Mouse (Mus musculus) heart, adult 8-10 months (tissue): Measurements from ENCODE around the gene Ubp1. TPM values are rescaled to one million over a fixed set of nuclear protein-coding genes. Genes with fewer than 3 reads are reported as not detected.
"Not testable (repeated sequence)": the region's sequence is repeated elsewhere in the genome, so short reads cannot be mapped to it uniquely, and the experiment has no call there.

Experiments used
- DNase-seq: peaks from one replicate; pipeline ENCODE4 v3.0.0; 2022; ENCODE audit warnings: low spot score
- total RNA-seq, 4 experiments: library from RNA; stranded (reverse); gene quantifications; 2 replicates each; pipeline ENCODE4 v1.2.4; 2022

The Ubp1 gene
- total RNA-seq = 10 to 100 TPM; 20.7 to 25.6 (median 24.0) TPM

GRCm38 (mm10) chr9:113930534-113931374 lies at the start of gene Ubp1:
Ubp1 (plus strand) TSS chr9:113930934.
- DNase-seq = peak; percentile 97

GRCm38 (mm10) chr9:113894903-113895302 lies 35.8 kb upstream of the Ubp1 start:
- no peak for DNase-seq

DNA sequence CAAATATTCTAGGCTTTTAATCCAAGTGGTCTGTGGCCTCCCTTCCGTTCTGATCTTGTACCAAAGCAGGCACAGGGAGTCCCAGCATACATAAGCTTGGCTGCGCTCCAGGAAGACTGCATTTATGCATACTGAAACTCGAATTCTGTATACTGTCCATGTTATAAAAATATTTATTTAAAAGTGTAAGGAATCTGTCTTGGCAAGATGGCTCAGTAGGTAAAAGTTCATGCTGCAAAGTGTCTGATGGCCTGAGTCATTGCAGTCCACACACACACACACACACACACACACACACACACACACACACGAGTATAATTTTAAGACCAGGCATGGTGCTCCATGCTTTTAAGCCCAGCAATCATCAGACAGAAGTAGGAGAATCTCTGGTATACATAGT lies 27.6 kb upstream of the Ubp1 start:
- no peak for DNase-seq

GRCm38 (mm10) chr9:113904315-113904714 lies 26.4 kb upstream of the Ubp1 start:
- DNase-seq = not testable (repeated sequence)

DNA sequence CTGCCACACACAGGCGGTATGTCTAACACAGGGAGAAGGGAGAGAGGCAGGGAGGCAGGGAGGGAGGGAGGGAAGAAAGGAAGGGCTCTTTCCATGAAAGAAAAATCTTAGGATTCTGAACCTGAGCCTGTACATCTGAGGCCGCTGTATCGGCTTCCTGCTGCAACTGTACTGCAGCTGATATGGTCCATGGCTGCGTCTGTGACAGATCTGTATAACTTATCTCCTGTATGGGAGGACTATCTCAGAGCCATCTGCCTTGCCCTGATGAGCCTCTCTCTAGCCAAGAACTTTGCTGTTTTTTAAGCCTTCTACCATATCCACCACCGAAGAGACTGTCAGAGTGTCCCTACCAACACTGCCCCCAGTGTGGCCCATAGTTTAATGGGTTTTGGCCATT lies 14.9 kb upstream of the Ubp1 start:
- no peak for DNase-seq

GRCm38 (mm10) chr9:113922677-113923076 lies 8.1 kb upstream of the Ubp1 start:
- DNase-seq = no peak

DNA sequence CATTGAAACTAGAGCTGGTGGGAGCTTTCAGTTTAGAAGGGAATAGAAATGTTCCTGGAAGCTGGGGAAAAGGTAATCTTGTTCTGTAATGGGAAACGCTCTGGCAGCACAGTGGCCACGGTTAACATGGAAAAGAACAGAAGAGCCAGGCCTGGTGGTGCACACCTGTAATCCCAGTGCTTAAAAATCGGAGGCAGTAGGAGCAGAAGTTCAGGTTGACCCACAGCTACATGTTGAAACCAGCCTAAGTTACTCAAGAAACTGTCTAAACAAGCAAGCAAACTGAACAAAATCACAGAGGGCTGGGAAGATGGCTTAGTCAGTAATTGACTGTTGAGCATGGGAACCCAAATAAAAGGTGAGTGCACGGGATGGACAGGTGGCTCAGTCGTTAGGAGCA lies 5.9 kb upstream of the Ubp1 start:
- no peak for DNase-seq

DNA sequence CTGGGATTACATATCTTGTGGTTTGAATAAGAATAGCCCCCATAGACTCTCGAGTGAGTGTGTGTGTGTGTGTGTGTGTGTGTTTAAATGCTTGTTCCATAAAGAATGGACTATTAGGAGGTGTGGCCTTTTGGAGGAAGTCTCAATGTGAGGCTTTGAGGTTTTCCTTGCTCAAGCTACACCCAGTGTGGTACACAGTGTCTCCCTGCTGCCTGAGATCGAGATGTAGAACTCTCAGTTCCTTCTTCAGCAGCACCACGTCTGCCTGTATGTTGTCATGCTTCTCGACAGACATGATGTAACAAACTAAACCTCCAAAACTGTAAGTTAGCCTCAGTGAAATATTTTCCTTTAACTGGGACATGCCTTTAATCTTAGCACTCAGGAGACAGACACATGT lies 2.1 kb upstream of the Ubp1 start:
- peak; percentile 23 for DNase-seq

DNA sequence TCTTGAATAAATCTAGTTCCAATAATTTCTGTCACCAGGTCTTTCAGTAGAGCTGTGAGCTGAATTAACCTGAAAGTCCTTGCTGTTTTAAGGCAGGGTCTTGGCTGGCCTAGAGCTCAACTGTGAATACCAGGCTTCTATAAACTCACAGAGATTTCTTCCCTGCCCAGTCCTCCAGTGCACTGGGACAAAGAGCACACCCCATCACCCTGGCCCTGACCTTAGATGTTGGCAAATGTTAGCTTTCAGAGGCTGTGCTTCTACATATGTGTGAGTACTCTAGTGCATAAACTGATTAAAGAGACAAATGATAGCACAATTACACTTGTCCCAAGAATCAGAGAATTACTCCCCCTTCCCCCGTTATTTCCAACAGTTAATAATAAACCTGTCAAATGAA lies 1.1 kb upstream of the Ubp1 start:
- no peak for DNase-seq

- DNase-seq = peak; percentile 5
Measured at GRCm38 (mm10) chr9:113931375-113932099, 803 bp downstream of the Ubp1 start.

GRCm38 (mm10) chr9:113932100-113932470 lies 1.4 kb downstream of the Ubp1 start:
- DNase-seq = peak; percentile 17

DNA sequence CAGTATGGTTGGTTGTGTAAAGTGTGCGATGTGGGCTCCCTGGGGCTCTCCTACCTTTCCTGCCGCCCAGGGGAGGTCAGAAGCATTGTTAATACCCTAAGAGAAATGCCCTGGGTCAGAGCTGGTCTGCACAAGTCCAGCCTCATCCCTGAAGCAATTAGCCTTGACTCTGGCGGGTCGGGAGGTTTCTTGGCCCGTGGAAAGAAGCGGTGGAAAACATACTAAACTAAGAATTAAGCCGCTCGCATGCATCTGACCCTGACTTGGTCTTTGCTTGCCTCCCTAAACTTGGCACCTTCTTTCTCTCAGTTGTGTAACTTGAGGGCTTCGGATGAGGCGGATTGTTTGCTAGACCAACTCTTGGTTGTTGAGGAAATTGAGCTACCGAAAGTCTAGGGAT lies 1.8 kb downstream of the Ubp1 start:
- DNase-seq = peak; percentile 8

DNA sequence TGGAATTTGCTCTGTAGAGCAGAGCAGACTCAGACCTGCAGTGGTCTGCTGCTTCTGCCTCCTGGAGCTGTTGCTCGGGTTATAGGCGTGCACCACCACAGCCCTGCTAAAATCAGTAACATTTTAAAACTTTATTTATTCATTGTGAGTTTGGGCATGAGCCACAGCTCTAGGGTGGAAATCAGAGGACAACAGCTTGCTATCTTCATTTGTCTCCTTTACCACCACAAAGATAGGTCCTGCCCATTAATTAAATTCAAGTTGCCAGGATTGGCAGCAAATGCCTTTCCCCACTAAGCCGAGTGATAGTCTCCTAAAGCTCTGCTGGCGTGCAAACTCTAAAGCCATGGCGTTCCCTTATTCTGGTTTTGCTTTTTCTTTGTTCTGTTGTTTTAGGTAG lies 4.9 kb downstream of the Ubp1 start:
- no peak for DNase-seq

DNA sequence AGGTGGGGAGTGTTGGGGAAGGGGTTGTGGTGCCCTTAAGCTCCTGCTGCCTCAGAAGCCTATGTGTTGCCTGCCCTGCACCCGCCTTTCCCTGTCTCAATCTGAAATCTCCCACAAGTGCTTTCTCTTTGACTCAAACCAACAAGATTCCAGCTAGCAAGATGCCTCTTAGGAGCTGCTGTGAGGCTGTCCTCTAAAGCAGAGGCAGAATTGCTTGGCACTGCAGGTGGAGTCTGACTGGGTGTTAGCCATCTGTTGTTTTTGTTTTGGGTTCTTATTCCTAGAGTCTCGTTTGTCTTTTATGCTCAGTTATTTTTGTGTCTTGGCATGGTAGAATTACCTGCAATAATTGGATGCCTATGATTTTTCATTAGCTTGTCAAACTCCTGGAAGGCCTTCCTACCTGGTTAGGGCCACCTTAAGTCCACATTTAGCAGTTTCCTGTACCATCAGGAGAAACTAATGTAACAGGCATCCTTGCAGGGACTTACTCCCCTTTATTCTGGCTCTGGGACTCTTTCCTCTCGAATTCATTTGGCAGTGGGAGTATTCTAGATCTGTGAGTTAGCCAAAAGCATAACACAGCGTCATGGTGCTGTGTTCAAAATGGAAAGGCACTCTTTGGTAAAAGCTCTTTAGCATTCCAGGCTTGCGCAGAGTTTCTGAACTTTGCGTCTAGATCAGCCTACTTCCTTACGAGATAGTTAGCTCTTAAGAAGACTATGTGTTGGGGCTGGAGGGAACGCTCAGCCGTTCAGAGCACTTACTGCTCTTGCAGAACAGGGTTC lies 8.5 kb downstream of the Ubp1 start:
- DNase-seq = no peak

- DNase-seq = no peak
Measured at GRCm38 (mm10) chr9:113941103-113941805, 10.5 kb downstream of the Ubp1 start.

GRCm38 (mm10) chr9:113943372-113943771 lies 12.6 kb downstream of the Ubp1 start:
- DNase-seq = no peak

DNA sequence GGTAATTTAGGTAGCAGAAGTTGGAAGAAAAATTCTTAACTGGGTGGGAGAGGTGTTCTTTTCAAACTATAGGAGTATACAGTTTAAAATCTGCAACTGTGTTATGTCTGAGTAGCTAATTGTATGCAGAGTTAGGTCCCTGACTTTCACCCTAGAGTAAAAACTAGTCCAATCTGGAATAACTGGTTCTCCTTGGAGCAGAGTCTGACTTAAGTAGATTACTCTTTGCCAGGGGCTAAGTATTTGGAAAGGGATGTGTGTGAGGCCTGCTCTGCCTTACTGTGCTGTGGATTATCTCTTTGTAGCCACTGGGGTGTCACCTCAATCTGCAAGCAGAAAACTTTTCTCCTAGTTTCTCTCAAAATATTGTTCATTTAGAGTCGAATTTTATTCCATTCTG lies 16.5 kb downstream of the Ubp1 start:
- no peak for DNase-seq

GRCm38 (mm10) chr9:113957777-113958176 lies 27.0 kb downstream of the Ubp1 start:
- DNase-seq = no peak

GRCm38 (mm10) chr9:113963718-113964117 lies 33.0 kb downstream of the Ubp1 start:
- DNase-seq = no peak

GRCm38 (mm10) chr9:113964415-113964814 lies 33.7 kb downstream of the Ubp1 start:
- DNase-seq = no peak

DNA sequence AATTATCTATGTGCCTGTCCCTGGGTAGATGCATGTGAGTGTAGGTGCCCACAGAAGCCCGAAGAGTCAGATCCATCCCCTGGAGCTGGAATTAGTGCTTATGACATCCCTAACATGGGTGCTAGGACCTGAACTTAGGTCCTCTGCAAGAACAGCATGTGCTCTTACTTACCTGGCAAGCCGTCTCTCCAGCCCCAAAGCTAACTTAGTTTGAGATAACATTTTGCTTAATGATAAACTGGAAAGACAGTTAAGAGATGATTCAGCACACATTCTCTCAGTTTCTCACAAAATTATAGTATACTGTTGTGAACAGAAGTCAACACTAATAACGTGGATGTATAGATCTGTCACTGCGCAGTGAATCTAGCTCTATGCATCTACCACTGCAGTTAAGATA lies 36.1 kb downstream of the Ubp1 start:
- no peak for DNase-seq

DNA sequence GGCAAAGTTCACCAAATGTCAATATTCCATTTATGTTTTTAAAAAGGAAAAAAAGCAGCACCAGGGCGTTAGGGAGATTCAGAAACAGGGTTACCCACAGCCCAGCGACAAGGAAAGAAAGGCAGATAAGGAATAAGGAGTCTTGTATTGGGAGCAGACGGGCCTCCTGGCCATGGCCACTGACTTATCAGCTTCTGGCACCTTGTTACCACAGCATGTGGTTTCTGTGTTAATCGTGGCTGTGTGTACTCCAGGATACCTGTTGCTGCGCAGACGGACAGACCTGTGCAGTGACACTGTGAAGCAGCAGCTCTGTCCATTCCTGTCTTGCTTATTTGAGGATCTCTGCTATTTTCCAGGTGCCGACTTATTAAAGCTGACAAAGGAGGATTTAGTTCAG lies 38.2 kb downstream of the Ubp1 start:
- DNase-seq = no peak
